Mouse (Mus musculus) embryonic facial prominence, embryonic 15.5 days (tissue): Measurements from ENCODE around the gene Mospd3. TPM values are rescaled to one million over a fixed set of nuclear protein-coding genes. Genes with fewer than 3 reads are reported as not detected.
"Not testable (repeated sequence)": the region's sequence is repeated elsewhere in the genome, so short reads cannot be mapped to it uniquely, and the experiment has no call there.

Experiments used
- ATAC-seq: fragments of 200-750 bp; cut with Nextera tagmentation; 2 replicates; pipeline ENCODE4 v1.8.0; 2017; ENCODE audit warnings: low read depth, moderate TSS enrichment; ENCODE audit not compliant: insufficient number of reproducible peaks, low FRiP score, low TSS enrichment
- H3K27ac ChIP-seq: fragments of 300-500 bp; sonication (generic); replicated peaks from 2 replicates; pipeline ENCODE4 v1.5.1; 2015; ENCODE audit warnings: mild to moderate bottlenecking, inconsistent platforms
- H3K27me3 ChIP-seq: fragments of 300-500 bp; sonication (generic); 2 replicates; pipeline ENCODE4 v1.6.1; 2015; ENCODE audit warnings: inconsistent platforms
- H3K36me3 ChIP-seq: fragments of 300-500 bp; sonication (generic); 2 replicates; pipeline ENCODE4 v1.6.1; 2015; ENCODE audit warnings: mild to moderate bottlenecking, inconsistent platforms
- H3K4me1 ChIP-seq: fragments of 300-500 bp; sonication (generic); 2 replicates; pipeline ENCODE4 v1.6.1; 2015; ENCODE audit warnings: inconsistent platforms
- H3K4me2 ChIP-seq: fragments of 300-500 bp; sonication (generic); replicated peaks from 2 replicates; pipeline ENCODE4 v1.6.1; 2015; ENCODE audit warnings: mild to moderate bottlenecking, inconsistent platforms
- H3K4me3 ChIP-seq: fragments of 300-500 bp; sonication (generic); replicated peaks from 2 replicates; pipeline ENCODE4 v1.5.1; 2015; ENCODE audit warnings: mild to moderate bottlenecking, inconsistent platforms
- H3K9ac ChIP-seq: fragments of 300-500 bp; sonication (generic); 2 replicates; pipeline ENCODE4 v1.6.1; 2015; ENCODE audit warnings: inconsistent platforms
- H3K9me3 ChIP-seq: fragments of 300-500 bp; sonication (generic); replicated peaks from 2 replicates; pipeline ENCODE4 v1.6.1; 2016; ENCODE audit warnings: inconsistent platforms
- WGBS: fragments of 180-500 bp; shearing (Covaris S2); methylation state at CpG from one replicate; pipeline ENCODE4 v1.1.7; 2015; 5-methylcytosine and 5-hydroxymethylcytosine counted together
- polyA plus RNA-seq: library from polyadenylated mRNA; unstranded; fragments of >200 nt; fragmentation: Nextera tagmentation; extraction: Ambion mirVana; gene quantifications from 2 replicates; pipeline ENCODE4 v1.2.1, GENCODE M21; 2015

The Mospd3 gene
- polyA plus RNA-seq, 1 experiment from 2014 or later: 47.3 TPM

DNA sequence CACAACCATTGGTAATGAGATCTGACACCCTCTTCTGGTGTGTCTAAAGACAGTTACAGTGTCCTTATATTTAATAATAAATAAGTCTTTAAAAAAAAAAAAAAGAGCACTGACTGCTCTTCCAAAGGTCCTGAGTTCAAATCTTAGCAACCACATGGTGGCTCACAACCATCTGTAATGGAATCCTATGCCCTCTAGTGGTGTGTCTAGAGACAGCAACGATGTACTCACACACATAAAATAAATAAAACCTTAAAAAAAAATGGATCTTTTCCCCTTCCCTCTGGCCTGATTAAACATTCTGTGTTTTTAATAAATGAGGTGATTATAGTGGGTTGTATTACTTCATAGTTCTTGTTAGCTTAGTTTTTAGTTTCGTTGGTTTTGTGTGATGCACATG, 14.1 kb upstream of the Mospd3 start:
- not testable (repeated sequence) for H3K9ac ChIP-seq, H3K9me3 ChIP-seq, H3K27ac ChIP-seq, H3K36me3 ChIP-seq, H3K4me3 ChIP-seq, H3K27me3 ChIP-seq, H3K4me2 ChIP-seq, ATAC-seq
- 81% methylated on average over 2 of the region's 2 CpGs for WGBS
- peaks cover 39% of the 10 kb centered on the region for H3K4me1 ChIP-seq

DNA sequence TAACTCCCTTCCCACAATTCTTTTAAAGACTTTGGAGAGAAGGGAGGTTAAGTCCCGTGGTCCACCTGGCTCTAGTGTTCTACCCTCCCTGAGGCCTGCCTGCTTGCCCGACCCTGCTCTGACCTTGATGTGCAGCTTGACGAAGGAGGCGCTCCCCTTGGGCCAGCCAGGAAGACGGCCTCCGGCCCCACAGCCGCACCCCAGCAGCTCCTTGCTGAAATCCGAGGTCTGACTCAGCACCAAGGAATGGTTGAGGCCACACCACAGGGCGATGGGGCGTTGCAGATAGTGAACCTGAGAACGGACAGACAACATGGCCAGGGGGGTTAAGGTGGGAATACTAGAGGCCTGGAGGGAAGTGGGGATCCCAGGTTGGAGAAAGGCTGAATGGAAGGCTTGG, 12.7 kb upstream of the Mospd3 start, which contains the start of gene Pcolce:
Pcolce (minus strand) TSS at position 235 of the 400 bp plus-strand sequence.
- H3K9me3 ChIP-seq: no peaks in the 10 kb centered on the region
- H3K4me2 ChIP-seq: no peak within 1 kb of the TSS
- H3K9ac ChIP-seq: no peak within 1 kb of the TSS
- peaks cover 53% of the 10 kb centered on the region for H3K4me1 ChIP-seq
- no peaks in the 10 kb centered on the region for H3K36me3 ChIP-seq
- ATAC-seq: no peak
- H3K27ac ChIP-seq: no peak within 1 kb of the TSS
- no peak within 1 kb of the TSS for H3K4me3 ChIP-seq
- H3K27me3 ChIP-seq: no peaks in the 10 kb centered on the region
- WGBS: 28% methylated on average over 11 of the region's 11 CpGs

DNA sequence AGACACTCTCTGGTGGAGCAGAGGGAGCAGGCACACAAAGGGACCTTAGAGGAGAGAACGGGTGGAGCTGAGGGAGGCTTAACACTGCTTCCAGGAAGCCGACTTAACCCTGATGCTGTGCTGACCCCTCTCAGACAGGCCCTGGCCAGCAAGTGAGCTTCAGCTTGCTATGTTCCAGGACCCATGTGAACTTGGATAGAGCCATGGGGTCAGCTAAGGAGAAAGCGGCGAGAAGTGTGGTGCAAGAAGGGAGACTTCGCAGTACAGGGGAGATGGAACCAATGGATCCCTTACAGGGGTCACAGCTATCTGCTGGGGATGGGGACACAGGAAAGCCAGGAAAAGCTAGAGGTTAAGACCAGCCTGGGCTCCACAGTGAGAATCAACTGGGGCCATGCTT, 12.2 kb upstream of the Mospd3 start:
- no peak overlapping the region for H3K4me2 ChIP-seq
- no peaks in the 10 kb centered on the region for H3K27me3 ChIP-seq
- WGBS: 70% methylated on average over 5 of the region's 5 CpGs
- H3K9ac ChIP-seq: no peak overlapping the region
- H3K27ac ChIP-seq: no peak overlapping the region
- no peaks in the 10 kb centered on the region for H3K36me3 ChIP-seq
- H3K4me1 ChIP-seq: peaks cover 58% of the 10 kb centered on the region
- H3K4me3 ChIP-seq: no peak overlapping the region
- ATAC-seq: no peak
- H3K9me3 ChIP-seq: no peaks in the 10 kb centered on the region

DNA sequence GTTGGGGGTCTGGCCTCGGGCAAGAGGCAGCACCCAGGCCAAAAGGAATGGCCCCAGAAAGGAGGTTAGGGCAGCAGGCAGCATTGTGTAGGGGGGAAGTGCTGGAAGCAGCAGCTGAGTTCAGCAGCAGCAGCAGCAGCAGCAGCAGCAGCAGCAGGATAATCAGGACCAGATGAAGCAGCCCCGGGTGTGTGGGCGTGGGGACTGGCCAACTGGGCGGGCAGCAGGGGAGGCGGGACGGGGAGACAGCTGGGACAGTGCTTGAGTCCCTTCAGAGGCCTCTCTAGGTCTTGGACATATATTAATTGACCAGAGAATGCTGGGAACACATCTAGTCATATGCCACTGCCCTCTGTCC, 10.4 kb upstream of the Mospd3 start:
- Histone ChIP-seq H3K36me3 (peaks cover 10% of the 10 kb centered on the region), H3K4me1 (peaks cover 62% of the 10 kb centered on the region), H3K27ac (peak overlapping the region; percentile 97), H3K9ac (peak overlapping the region; percentile 33; the same call in 1 of the 2 replicates), H3K9me3 (no peaks in the 10 kb centered on the region), H3K4me2 (peak overlapping the region; percentile 53), H3K27me3 (no peaks in the 10 kb centered on the region), H3K4me3 (peak overlapping the region; percentile 41)
- WGBS: 10% methylated on average over 6 of the region's 6 CpGs
- ATAC-seq: peak; percentile 71

DNA sequence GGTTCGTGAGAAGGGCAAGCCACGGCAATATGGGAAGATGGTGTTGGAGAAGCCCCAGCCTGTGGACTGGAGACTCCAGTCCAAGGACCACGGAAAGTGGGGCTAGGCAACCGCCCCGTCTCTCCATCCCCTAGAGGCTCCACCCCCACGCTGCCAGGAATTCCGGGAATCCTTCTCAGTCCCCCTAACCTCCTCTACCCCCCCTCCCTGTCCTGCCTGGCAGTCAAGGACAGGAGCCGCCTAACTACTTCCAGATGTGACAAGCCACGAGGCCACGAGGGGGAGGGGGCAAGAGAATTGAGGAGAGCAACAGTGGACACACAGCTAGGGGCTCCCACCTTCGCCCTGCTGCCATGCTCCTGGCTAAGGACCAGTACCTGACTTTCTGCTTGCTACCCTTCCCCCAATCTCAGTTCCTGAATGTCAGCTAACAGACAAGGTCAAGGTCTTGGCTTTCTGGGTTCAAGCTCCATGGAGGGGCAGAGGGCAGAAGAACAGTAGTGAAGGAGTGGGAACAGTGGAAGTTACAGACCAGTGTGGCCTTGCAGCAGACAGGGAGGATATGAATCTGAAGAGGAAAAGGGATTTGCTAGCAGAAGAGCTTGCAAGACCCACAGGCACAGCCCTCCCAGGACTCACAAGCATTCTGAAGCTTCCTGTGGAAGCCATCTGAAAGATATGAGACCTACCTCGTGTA, 9.8 kb upstream of the Mospd3 start:
- Histone ChIP-seq H3K4me3 (peak overlapping the region; percentile 41), H3K9ac (peak overlapping the region; percentile 33; the same call in 1 of the 2 replicates), H3K36me3 (peaks cover 15% of the 10 kb centered on the region), H3K9me3 (no peaks in the 10 kb centered on the region), H3K27ac (peak overlapping the region; percentile 97), H3K27me3 (no peaks in the 10 kb centered on the region), H3K4me1 (peaks cover 62% of the 10 kb centered on the region), H3K4me2 (peak overlapping the region; percentile 53)
- ATAC-seq: peak; percentile 78
- 2% methylated on average over 12 of the region's 12 CpGs for WGBS

DNA sequence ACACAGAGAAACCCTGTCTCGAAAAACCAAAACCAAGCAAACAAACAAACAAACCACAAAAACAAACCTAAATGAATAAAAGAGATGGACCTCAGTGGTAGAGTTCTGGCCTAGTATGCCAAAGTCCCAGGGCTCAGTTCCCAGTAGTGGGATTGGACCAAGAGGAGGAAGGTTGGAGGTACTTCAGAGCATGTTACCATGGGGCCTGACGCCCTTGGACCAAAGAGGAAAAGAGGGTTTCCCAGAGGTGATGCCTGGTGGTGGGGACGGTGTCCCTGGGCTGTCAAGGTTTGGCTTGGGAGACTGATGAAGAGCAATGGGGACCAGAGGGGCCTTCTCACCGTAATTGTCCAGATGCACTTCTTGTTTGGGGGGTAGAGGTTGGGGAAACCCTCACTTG, 9.2 kb upstream of the Mospd3 start:
- no peak for ATAC-seq
- H3K4me2 ChIP-seq: peak overlapping the region; percentile 53
- WGBS: 35% methylated on average over 4 of the region's 4 CpGs

DNA sequence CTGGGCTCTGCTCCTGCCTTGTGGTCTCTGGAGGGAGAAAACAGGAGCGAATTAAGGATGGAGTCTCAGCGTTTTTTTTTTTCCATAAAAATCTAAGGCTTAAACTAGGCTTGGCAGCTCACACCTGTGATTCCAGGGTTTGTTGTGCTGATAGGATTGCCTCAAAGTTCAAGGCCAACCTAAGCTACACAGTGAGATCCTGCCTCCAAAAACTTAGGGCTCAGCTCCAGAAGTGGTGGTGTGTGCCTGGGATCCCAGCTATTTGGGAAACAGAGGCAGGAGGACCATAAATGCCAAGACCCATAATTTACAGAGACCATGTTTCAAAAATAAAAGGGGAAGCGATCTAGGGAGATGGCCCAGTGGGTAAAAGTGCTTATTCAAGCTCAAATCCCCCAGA, 8.4 kb upstream of the Mospd3 start:
- peaks cover 62% of the 10 kb centered on the region for H3K4me1 ChIP-seq

More for the DNA sequence above, 9.2 kb upstream of the Mospd3 start:
- H3K9ac ChIP-seq: peak overlapping the region; percentile 10
- H3K9me3 ChIP-seq: no peaks in the 10 kb centered on the region
- H3K27me3 ChIP-seq: no peaks in the 10 kb centered on the region
- H3K36me3 ChIP-seq: peaks cover 22% of the 10 kb centered on the region
- H3K27ac ChIP-seq: peak overlapping the region; percentile 97
- H3K4me1 ChIP-seq: peaks cover 62% of the 10 kb centered on the region
- peak overlapping the region; percentile 41 for H3K4me3 ChIP-seq

DNA sequence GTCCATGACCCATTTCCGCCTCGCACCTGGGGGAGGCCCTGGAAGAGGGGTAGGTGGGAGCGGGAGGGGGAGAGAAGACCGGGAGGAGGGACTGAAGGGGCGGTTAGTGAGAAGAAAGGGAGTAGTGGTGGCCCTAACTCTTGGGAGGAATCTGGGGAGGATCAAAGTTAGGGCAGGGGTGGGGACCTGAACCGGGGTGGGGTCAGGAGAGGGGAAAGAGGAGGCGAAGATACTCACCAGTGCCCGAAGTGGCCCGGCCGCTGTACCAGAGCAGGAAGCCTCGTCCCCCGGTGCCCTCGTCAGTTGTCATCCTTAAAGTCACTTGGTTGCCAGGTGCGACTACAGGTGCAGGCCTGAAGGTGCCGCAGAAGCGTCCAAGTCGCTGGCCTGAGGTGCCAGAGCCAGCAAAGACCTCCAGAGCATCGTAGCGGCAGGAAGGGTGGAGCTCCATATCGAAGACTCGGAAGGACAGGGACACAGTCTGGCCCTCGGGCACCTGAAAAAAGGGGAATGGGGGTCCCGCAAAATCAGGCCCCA, 7.9 kb upstream of the Mospd3 start:
- Histone ChIP-seq H3K27ac (no peak overlapping the region), H3K4me2 (peak overlapping the region; percentile 53), H3K4me1 (peaks cover 61% of the 10 kb centered on the region), H3K27me3 (no peaks in the 10 kb centered on the region), H3K36me3 (peaks cover 29% of the 10 kb centered on the region), H3K9ac (peak overlapping the region; percentile 15; the same call in 1 of the 2 replicates), H3K9me3 (no peaks in the 10 kb centered on the region), H3K4me3 (peak overlapping the region; percentile 30)
- ATAC-seq: no peak
- WGBS: 21% methylated on average over 23 of the region's 23 CpGs

More for the DNA sequence above, 8.4 kb upstream of the Mospd3 start:
- no peak for ATAC-seq
- Histone ChIP-seq H3K36me3 (peaks cover 26% of the 10 kb centered on the region), H3K4me3 (peak overlapping the region; percentile 41), H3K9me3 (no peaks in the 10 kb centered on the region), H3K27me3 (no peaks in the 10 kb centered on the region), H3K4me2 (peak overlapping the region; percentile 53), H3K27ac (peak overlapping the region; percentile 97; the same call in 1 of the 2 replicates), H3K9ac (no peak overlapping the region)
- 38% methylated on average over 3 of the region's 3 CpGs for WGBS

DNA sequence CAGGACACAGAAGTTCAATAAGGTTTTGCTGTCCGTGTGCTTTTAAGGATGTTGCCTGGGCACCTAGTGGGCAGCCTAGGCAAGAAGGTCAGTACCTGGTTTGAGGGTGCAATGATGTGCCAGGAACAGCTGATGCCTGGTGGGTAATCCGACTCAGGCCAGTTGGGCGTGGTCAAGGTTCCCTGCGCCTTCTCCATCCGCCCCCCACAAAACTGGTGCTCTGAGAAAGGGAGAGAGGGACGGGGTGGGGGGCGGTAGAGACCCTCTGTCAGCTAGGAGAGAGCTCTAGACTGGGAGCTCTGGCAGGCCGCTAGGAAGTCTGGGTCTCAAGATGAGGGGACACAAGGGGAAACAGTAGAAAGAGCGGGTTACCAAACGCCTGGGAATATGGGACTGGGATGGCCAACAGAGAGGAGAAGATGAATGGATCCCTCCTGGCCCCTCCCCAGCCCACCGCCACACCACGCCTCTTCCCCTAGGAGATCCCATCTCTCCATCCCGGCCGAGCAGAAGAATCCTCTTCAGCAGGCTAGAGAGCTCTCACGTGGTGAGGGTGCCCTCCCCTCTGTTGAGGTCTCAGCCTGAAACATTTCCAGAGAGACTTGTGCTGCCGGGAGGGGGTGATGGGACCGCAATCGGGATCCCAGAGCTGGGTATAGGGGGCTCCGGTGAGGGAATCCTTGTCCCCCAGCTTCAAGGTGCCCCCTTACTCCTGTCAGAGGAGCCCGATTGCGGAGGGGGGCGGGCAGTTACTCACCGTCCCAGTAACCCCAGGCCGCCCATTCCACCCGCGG, 7.2 kb upstream of the Mospd3 start:
- no peaks in the 10 kb centered on the region for H3K9me3 ChIP-seq

DNA sequence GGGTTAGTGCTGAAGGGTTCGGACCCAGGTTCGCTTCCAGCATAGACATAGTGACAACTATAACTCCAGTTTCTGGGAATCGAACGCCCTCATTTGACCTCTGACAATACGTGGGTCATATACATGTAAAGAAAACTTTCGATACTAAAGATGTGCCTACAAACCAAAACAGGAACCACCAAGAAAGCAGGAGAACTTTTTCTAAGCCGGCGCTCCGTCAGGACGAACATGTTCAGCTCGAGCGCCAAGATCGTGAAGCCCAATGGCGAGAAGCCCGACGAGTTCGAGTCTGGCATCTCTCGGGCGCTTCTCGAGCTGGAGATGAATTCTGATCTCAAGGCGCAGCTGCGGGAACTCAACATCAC, 489 bp upstream of the Mospd3 start:
- Histone ChIP-seq H3K4me1 (peaks cover 23% of the 10 kb centered on the region), H3K9ac (peak overlapping the region; percentile 33), H3K27me3 (no peaks in the 10 kb centered on the region), H3K4me2 (peak overlapping the region; percentile 92), H3K4me3 (peak overlapping the region; percentile 72), H3K9me3 (no peaks in the 10 kb centered on the region), H3K36me3 (peaks cover 28% of the 10 kb centered on the region), H3K27ac (peak overlapping the region; percentile 89)
- WGBS: under 1% methylated on average over 22 of the region's 22 CpGs
- no peak for ATAC-seq

More for the DNA sequence above, 7.2 kb upstream of the Mospd3 start:
- no peak overlapping the region for H3K27ac ChIP-seq
- peak overlapping the region; percentile 15; the same call in 1 of the 2 replicates for H3K9ac ChIP-seq
- no peak for ATAC-seq
- peaks cover 29% of the 10 kb centered on the region for H3K36me3 ChIP-seq
- peak overlapping the region; percentile 53 for H3K4me2 ChIP-seq
- WGBS: 20% methylated on average over 26 of the region's 26 CpGs
- no peaks in the 10 kb centered on the region for H3K27me3 ChIP-seq
- H3K4me3 ChIP-seq: peak overlapping the region; percentile 30
- H3K4me1 ChIP-seq: peaks cover 59% of the 10 kb centered on the region

DNA sequence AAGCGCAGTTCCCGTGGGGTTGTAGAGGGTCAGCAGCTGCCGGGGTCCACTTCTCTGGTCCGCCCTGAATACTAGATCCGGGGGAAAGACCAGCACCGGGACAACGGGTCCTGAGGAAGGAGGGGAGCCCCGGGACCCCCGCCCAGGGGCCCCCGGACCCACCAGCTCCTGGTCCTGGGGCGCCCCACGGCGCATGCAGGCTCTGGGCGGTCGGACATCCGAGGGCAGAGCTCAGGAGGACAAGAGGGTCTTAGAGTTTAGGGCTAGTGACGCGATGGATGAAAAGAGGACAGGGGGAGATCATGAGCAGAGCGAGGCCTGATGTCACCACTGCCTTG, 608 bp downstream of the Mospd3 start:
- Histone ChIP-seq H3K4me3 (peak overlapping the region; percentile 72), H3K9me3 (no peaks in the 10 kb centered on the region), H3K4me1 (peaks cover 23% of the 10 kb centered on the region), H3K27me3 (no peaks in the 10 kb centered on the region), H3K36me3 (peaks cover 17% of the 10 kb centered on the region), H3K4me2 (peak overlapping the region; percentile 92), H3K9ac (peak overlapping the region; percentile 94), H3K27ac (peak overlapping the region; percentile 89)
- ATAC-seq: no peak
- WGBS: 2% methylated on average over 19 of the region's 19 CpGs
